Comparison of ENCODE assay signal across 8 mouse cellular contexts in genomic region chr11:26593061-26594059, GRCm38 (mm10). TPM values are rescaled to one million over a fixed set of nuclear protein-coding genes. Genes with fewer than 3 reads are reported as not detected.
A peak's percentile ranks its signal among the peaks of the same experiment; 100 is the strongest.
DNase-seq lines count a peak whose midpoint lies in the region; ATAC-seq lines count a peak whose summit lies in the region.

TSS of gene Gm6899 (plus strand) at chr11:26593241.
TSS of gene Vrk2 (minus strand) at chr11:26593999.

- peak within 1 kb of the TSS; percentile 79 for H3K4me3 ChIP-seq in intestine, embryonic 15.5 days (replicated peaks)
- H3K4me3 ChIP-seq in limb, embryonic 15.5 days = peak within 1 kb of the TSS; percentile 77
- H3K4me3 ChIP-seq in midbrain, embryonic 16.5 days (ENCODE audit: low read depth, low read length) = peak within 1 kb of the TSS; percentile 63

- no peaks in the 10 kb centered on the region for H3K27me3 ChIP-seq in intestine, embryonic 15.5 days (replicated peaks)
- H3K27me3 ChIP-seq in limb, embryonic 15.5 days = no peaks in the 10 kb centered on the region
- no peaks in the 10 kb centered on the region for H3K27me3 ChIP-seq in midbrain, embryonic 16.5 days (ENCODE audit: control insufficient read depth, insufficient read depth, low read depth, low read length)

- peaks cover 5% of the 10 kb centered on the region for H3K4me1 ChIP-seq in intestine, embryonic 15.5 days (replicated peaks)
- H3K4me1 ChIP-seq in limb, embryonic 15.5 days = peaks cover 3% of the 10 kb centered on the region
- H3K4me1 ChIP-seq in midbrain, embryonic 16.5 days (ENCODE audit: control insufficient read depth, insufficient read depth, low read length) = no peaks in the 10 kb centered on the region

- no peaks in the 10 kb centered on the region for H3K36me3 ChIP-seq in intestine, embryonic 15.5 days
- H3K36me3 ChIP-seq in limb, embryonic 15.5 days = no peaks in the 10 kb centered on the region
- H3K36me3 ChIP-seq in midbrain, embryonic 16.5 days (ENCODE audit: control insufficient read depth, insufficient read depth, low read length) = no peaks in the 10 kb centered on the region

- DNase-seq in left cerebral cortex, adult 18-20 months (ENCODE audit: low spot score in 2 of 2) = peak; percentile 13 to 32
- no peak for DNase-seq in left cerebral cortex, adult 11 months (ENCODE audit: low spot score)
- peak; percentile 88 for DNase-seq in embryo, embryonic 10 days (ENCODE audit: low spot score)
- peak; percentile 74 to 78 for DNase-seq in gastrocnemius, postnatal 36 days
- DNase-seq in spleen, postnatal 14 days (ENCODE audit: low spot score in 2 of 2) = peak; percentile 77 to 81

- H3K9me3 ChIP-seq in intestine, embryonic 15.5 days = no peaks in the 10 kb centered on the region
- H3K9me3 ChIP-seq in limb, embryonic 15.5 days = no peaks in the 10 kb centered on the region
- H3K9me3 ChIP-seq in midbrain, embryonic 16.5 days (replicated peaks; ENCODE audit: control insufficient read depth, low read length, poor library complexity, severe bottlenecking) = no peaks in the 10 kb centered on the region

- peak within 1 kb of the TSS; percentile 67 for H3K4me2 ChIP-seq in intestine, embryonic 15.5 days (replicated peaks)
- H3K4me2 ChIP-seq in limb, embryonic 15.5 days = peak within 1 kb of the TSS; percentile 70
- peak within 1 kb of the TSS; percentile 96 for H3K4me2 ChIP-seq in midbrain, embryonic 16.5 days (ENCODE audit: low read length)

- peak; percentile 100 for ATAC-seq in intestine, embryonic 15.5 days
- ATAC-seq in limb, embryonic 15.5 days (ENCODE audit: insufficient number of reproducible peaks, low FRiP score, low TSS enrichment, low read depth) = peak; percentile 97
- peak; percentile 97 for ATAC-seq in midbrain, embryonic 16.5 days

- H3K9ac ChIP-seq in intestine, embryonic 15.5 days = peak within 1 kb of the TSS; percentile 80
- H3K9ac ChIP-seq in limb, embryonic 15.5 days = peak within 1 kb of the TSS; percentile 65
- H3K9ac ChIP-seq in midbrain, embryonic 16.5 days (ENCODE audit: low read depth, low read length) = peak within 1 kb of the TSS; percentile 76

- peak within 1 kb of the TSS; percentile 87 for H3K27ac ChIP-seq in intestine, embryonic 15.5 days
- H3K27ac ChIP-seq in limb, embryonic 15.5 days = peak within 1 kb of the TSS; percentile 90
- no peak within 1 kb of the TSS for H3K27ac ChIP-seq in midbrain, embryonic 16.5 days (ENCODE audit: low read length)

- WGBS in intestine, embryonic 15.5 days = under 1% methylated on average over 60 of the region's 60 CpGs
- WGBS in limb, embryonic 15.5 days = 1% methylated on average over 59 of the region's 60 CpGs
- WGBS in midbrain, embryonic 16.5 days = under 1% methylated on average over 57 of the region's 60 CpGs

- intact Hi-C loops in gastrocnemius, postnatal 36 days (cut with DNase I) = no loop called here

RNA-seq across cellular contexts. Expression of gene Gm6899, which starts in this region (rescaled TPM):
- total RNA-seq in left cerebral cortex, adult 18-20 months (2021) = not detected
- total RNA-seq in gastrocnemius, postnatal 36 days (2021) = not detected
- not detected in 2 replicates for polyA plus RNA-seq in intestine, embryonic 15.5 days (2015; fragmentation: Nextera tagmentation; extraction: Ambion mirVana)
- not detected in 2 replicates for polyA plus RNA-seq in limb, embryonic 15.5 days (2015; fragmentation: Nextera tagmentation; extraction: Ambion mirVana)
- not detected in 2 replicates for polyA plus RNA-seq in midbrain, embryonic 16.5 days (2015; fragmentation: Nextera tagmentation; extraction: Ambion mirVana)

RNA-seq across cellular contexts. Expression of gene Vrk2, which starts in this region (rescaled TPM):
- total RNA-seq in left cerebral cortex, adult 18-20 months (2021) = 1 to 10 TPM; 4.0 to 5.9 TPM
- total RNA-seq in gastrocnemius, postnatal 36 days (2021) = 1 to 10 TPM; 6.2 to 6.8 TPM
- 22.3 and 23.2 TPM in 2 replicates for polyA plus RNA-seq in intestine, embryonic 15.5 days (2015; fragmentation: Nextera tagmentation; extraction: Ambion mirVana)
- 17.3 and 21.2 TPM in 2 replicates for polyA plus RNA-seq in limb, embryonic 15.5 days (2015; fragmentation: Nextera tagmentation; extraction: Ambion mirVana)
- 2.3 and 2.7 TPM in 2 replicates for polyA plus RNA-seq in midbrain, embryonic 16.5 days (2015; fragmentation: Nextera tagmentation; extraction: Ambion mirVana)
